Mouse (Mus musculus): ENCODE results near the gene Kctd15.

Gene Kctd15

GRCm38 (mm10) chr7:34662227-34662626 lies 5.7 kb upstream of the Kctd15 start:
- DNase-seq = no peak

GRCm38 (mm10) chr7:34659386-34660085 lies 3.0 kb upstream of the Kctd15 start:
- DNase-seq = no peak

GRCm38 (mm10) chr7:34655086-34655839 lies 1.3 kb downstream of the Kctd15 start:
- peak in 1 of 2 experiments; percentile 11 for DNase-seq

- DNase-seq = no peak
These were observed 2.0 kb downstream of the Kctd15 start for GRCm38 (mm10) chr7:34654441-34655085.

GRCm38 (mm10) chr7:34653731-34654440 lies 2.6 kb downstream of the Kctd15 start:
- DNase-seq = no peak

GRCm38 (mm10) chr7:34652751-34653502 lies 3.6 kb downstream of the Kctd15 start:
- DNase-seq = no peak

GRCm38 (mm10) chr7:34651381-34651780 lies 5.2 kb downstream of the Kctd15 start:
- no peak for DNase-seq

- DNase-seq = no peak
These were observed 9.5 kb downstream of the Kctd15 start for GRCm38 (mm10) chr7:34647052-34647451.

- DNase-seq = no peak
These were observed 10.3 kb downstream of the Kctd15 start for GRCm38 (mm10) chr7:34646144-34646795.

- no peak for DNase-seq
These were observed 10.9 kb downstream of the Kctd15 start for GRCm38 (mm10) chr7:34645623-34646022.

GRCm38 (mm10) chr7:34644591-34644990 lies 11.9 kb downstream of the Kctd15 start:
- no peak for DNase-seq

- DNase-seq = no peak
These were observed 13.2 kb downstream of the Kctd15 start for GRCm38 (mm10) chr7:34643329-34643728.

- DNase-seq = no peak
These were observed 14.6 kb downstream of the Kctd15 start for GRCm38 (mm10) chr7:34641968-34642367.

GRCm38 (mm10) chr7:34639798-34640197 lies 16.7 kb downstream of the Kctd15 start:
- no peak for DNase-seq

GRCm38 (mm10) chr7:34636661-34637060 lies 19.9 kb downstream of the Kctd15 start:
- DNase-seq = no peak

- no peak for DNase-seq
These were observed 23.4 kb downstream of the Kctd15 start for GRCm38 (mm10) chr7:34632966-34633742.

GRCm38 (mm10) chr7:34630211-34631085 lies 26.1 kb downstream of the Kctd15 start:
- peak in 1 of 2 experiments; percentile 16 for DNase-seq

- DNase-seq = no peak
These were observed 26.8 kb downstream of the Kctd15 start for GRCm38 (mm10) chr7:34629702-34630210.

- no peak for DNase-seq
These were observed 36.1 kb downstream of the Kctd15 start for GRCm38 (mm10) chr7:34620411-34620810.
